Mouse (Mus musculus): ENCODE data around the gene Ube2j1.

Ube2j1 gene

DNA sequence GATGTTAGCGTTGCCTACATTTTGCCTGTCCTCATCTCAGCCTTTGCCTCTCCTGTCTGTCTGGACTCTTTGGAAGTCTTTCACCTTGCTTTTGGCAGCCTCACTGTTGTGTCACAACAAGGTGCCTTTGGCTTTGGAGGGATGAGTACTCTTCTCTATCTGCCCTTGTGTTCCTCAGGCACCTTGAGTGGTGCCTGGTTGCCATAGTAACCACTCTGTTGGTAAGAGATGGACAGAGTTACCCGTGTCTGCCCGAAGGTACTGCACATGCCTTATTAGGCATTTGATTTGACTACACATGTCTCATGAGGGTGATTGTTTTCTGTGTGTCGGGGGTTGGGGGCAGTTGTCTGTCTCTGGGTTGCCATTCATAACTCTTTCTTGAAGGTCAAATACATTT is 18.7 kb upstream of the Ube2j1 start:
- no peak for DNase-seq (ENCODE audit: low read depth)

DNA sequence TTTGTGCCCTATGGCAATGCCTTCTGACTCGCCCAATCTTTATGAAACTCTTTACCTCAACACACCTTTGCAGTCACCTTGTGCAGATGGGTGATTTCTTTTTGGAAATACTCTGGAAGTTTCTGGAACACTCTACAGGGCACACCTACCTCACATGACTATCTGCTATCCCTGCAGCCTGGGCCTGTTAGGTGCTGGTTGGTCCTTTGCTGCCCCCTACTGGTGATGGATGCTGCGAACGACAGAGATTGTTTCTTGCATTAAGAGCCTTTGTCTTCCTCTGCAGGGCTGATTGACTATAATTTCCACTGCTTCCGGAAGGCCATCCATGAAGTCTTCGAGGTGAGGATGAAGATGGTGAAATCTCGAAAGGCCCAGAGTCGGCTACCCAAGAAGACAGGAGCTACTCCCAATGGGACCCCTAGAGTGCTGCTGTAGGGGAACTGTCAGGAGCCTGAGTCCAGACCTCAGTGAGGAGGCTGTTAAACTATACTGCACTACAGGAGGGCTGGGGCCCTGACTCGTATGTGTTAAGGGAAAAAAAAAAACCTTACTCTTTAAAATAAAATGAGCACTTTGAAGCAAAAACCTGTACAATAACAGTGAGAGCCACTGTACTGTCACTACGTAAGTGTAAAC is 12.7 kb upstream of the Ube2j1 start:
- peak; percentile 80 for DNase-seq (ENCODE audit: low read depth)

DNA sequence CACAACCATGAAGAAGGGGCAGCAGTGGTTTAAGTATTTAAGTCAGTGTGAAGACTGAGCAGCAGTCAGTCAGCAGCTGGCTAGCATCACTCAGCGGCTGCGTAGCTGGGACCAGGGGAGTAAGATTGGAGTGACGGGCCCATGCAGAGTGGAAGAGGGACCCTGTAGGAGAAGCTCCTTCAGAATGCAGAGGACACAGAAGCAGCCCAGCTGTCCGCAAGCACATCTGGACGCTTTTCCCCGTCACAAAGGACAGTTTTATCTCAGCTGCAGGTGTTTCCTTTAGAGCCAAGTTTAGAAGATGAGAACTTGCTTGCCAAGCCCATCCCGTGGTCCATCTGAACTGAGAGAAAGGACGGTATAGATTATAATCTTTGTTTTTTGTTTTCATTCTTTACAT is 6.8 kb upstream of the Ube2j1 start:
- DNase-seq (ENCODE audit: low read depth): no peak

DNA sequence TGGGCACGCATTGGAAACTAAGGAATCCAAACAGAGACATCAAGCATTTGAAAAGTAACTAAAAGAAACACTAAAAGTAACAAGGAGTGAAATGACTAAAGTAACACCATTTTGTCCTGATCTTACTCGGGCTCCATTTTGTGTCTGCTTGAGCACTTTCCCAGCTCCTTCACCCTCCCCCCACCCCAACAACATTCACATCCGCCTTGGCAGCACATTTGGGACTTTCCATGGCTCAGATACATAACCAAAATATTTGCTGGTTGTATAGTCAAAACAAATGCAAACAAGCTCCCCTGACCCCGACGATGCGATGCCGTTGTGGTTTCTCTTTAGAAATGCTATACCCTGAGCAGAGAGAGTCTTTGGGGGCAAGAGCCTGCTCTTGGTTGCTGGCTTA is 2.1 kb upstream of the Ube2j1 start:
- DNase-seq (ENCODE audit: low read depth): no peak

DNA sequence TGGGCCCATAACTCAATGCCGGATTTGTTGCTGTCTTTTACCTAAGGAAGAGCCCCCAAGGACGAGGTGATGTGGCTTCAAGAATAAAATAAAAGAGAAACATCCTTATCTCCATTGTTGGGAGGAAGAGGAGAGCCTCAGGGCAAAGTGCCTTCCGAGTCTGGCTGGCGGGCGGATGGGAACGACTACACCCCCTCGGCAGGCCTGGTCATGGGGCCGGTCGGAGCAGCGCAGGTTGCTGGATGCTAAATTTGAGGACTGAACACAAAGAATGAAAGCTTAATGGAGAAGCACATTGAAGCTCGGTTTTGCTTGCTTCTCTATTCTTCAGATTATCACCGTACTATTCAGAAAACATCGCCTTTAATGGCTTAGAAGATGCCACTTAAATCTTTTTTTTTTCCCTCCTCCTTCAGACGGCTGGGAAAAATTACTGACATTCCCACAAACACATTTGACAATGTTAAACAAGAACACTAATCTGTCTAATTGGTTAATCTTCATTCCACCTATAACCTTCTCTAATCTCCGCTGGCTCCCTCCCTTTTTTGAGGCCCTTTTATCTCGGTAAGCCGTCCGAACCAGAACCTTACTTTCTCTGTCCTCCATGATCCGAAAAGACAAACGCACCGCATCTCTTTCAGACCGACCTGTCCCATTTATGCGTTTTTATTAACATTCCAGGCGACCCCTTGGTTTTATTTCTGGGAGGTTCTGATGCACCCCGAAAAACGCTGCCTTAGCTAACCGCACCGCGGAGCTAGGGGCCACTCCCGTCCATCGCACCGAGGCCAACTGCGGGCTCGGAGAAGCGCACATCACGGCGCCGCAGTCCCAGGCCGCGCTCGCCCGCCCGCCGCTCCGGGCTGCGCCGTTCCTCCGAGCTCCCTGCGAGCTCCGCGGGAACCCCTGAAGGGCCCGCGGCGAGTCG is 687 bp upstream of the Ube2j1 start:
- DNase-seq (ENCODE audit: low read depth): peak; percentile 11

DNA sequence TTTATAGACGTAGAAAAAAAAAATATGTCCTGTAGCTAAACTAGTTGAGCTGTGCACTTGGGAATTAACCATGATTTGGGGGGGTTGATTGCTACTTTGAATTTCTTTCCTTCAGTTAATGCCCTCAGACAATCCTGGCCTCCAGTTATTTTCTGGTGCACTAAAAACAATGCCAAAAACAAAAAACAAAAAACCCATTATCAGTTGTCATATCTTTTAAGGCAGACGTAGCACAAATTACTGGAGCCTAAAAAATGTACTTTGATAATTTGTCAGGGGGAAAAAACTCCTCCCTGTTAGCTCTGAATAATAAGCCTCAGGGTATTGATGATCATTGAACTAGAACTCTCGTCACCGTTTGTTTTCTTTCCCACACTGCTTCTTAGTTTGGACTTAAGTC is 829 bp downstream of the Ube2j1 start:
- DNase-seq (ENCODE audit: low read depth): no peak

DNA sequence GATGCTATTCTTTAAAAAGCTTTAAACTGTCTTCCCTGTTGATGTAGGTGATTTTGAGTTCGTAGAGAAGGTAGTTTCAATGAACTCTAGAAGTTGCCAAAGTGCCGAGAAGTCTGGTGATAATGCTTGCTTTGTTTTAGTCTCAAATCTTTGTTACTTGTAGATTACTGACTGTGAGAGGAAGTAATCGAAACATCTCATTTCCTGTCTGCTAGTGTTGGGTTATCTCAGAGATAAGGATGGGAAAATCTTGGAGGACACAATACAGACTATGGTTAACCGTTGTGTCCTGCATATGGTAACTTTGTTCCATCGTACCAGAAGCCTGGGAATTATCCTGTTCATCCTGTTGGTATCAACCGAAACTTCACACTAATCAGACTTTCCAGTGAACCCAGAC is 2.3 kb downstream of the Ube2j1 start:
- DNase-seq (ENCODE audit: low read depth): no peak

DNA sequence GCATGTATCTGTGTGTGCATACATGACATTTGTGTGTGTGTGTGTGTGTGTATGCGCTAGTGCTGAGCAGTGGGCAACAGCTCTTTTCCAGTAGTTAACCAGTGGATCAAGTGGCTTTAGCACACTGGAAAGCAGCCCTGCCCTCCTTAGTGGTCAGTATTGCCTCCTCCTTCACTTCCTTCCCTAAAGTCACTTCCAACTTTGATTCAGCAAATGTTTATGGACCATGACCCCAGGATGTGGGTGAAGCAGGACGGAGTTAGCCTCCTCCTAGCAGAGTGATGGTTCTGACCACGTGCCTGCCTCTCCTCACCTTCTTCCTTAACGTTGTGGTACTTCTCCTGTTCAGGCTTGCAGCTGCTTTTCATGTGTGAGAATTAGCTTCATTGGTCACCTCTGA is 8.6 kb downstream of the Ube2j1 start:
- DNase-seq (ENCODE audit: low read depth): peak; percentile 63

DNA sequence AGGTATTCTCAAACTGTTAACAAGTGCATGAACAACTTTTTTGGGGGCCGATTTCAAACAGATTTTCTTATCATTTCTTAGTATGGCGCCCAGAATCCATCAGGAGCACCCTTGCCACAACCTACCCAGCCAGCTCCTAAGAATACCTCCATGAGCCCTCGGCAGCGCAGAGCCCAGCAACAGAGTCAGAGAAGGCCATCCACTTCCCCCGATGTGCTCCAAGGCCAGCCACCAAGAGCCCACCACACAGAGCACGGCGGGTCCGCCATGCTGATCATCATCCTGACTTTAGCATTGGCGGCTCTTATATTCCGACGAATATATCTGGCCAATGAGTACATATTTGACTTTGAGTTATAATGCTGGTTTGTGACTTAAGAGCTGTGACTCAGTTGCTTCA is 18.4 kb downstream of the Ube2j1 start:
- no peak for DNase-seq (ENCODE audit: low read depth)

DNA sequence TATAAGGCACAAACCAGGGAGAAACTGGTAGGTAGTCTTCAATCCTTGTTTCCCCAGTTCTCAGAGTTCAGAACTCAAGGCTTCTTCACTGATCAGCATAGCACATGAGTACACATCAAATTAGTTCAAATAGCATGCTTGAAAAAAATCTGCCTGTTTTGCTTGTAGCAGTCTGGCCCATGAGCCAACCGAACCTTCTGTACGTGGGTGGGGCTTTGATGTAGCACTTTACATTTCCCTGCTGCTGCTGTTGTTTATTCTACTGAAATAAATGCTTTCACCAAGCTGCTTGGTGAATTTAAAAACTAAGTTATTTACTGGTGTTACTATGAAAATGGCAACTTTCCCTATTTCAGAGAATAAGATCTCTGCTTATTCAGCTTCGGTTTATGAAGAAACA is 20.8 kb downstream of the Ube2j1 start:
- no peak for DNase-seq (ENCODE audit: low read depth)

DNA sequence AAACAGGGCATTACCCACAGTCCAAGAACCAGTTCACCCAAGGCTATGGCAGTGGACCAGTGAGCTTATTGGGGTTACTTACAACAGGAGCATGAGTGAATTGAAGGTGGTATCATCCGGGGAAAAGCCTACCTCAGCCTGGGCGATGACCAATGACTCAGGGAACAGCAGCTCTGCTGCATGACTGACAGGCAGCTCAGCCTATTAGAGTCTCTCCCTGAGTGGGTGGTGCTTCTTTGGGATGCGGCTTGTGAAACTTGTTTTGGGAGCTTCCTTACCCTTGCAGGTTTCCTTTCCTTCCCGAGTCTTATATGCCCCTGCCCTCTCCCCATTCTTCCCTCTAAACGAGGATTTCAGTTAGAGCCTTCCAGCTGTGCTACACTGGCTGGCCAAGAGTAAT is 21.4 kb downstream of the Ube2j1 start:
- DNase-seq (ENCODE audit: low read depth): no peak

DNA sequence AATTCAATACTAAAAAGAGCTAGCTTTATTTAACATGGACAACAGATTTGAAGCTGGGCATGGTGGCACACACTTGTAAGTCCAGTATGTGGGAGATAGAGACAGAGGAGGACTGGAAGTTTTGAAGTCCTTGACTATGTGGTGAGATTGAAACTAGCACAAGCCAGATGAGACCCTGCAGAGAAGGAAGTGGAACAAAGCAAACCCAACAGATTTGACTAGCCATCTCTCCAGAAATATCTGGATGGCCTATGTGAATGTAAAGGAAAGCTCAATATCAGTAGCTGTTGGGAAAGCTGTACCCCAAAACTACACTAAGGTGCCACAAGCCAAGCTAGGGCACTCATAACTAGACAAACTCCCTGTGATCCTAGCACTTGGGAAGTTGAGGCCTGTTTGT is 23.2 kb downstream of the Ube2j1 start:
- no peak for DNase-seq (ENCODE audit: low read depth)

DNA sequence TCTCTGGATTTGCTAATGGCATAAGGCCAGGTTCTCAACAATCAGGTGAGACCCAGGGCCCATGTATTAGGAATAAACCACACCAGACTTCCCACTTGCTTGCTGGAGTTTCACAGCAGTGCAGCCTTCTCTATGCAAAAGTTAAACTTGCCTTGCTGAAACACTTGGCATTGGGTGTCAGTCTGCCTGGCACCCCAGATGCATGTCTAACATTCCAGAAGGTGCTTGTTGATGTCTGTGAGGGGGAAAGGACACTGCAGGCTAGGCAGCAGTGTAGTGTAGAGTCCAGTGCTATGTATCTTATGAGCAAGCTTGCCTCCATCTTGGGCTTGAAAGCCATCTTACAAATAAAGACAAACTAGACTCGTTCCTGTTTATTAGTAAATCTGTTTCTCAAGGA is 25.1 kb downstream of the Ube2j1 start:
- no peak for DNase-seq (ENCODE audit: low read depth)

DNA sequence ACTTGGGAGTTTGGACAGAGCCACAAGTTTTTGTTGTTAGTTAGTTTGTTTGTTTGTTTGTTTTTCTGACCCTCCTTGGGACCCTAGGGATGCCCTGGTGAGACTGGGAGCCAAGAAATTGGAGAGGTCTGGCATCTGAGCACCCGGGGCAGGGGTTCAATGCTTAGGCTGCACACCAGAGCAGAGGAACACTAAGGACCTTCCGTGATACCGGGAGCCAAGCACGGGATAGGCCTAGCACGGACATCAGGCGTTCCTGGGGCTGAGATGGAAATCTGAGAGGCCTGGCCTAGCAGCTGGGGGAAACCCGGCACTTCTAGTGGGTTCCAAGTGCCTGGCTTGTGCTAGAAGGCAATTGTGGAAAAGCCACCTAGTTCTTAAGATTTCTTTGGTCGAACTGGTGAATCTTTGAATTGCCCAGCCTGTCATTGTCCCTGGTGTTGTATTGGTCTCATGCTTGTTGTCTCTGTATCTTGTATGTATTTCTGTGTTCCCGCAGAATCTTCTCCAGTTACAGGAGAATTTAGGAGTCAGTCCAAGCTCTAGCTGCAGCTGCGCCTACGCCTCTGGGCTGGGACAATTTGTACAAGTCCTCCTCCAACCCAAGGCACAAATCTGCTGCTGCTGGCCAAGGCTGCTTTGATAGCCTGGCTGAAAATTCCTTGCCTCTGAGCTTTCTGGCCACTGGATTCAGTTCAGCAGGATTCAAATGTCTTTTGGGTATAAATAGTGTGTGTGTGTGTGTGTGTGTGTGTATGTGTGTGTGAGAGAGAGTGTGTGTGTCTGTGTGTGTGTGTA is 26.9 kb downstream of the Ube2j1 start:
- DNase-seq (ENCODE audit: low read depth): no peak

DNA sequence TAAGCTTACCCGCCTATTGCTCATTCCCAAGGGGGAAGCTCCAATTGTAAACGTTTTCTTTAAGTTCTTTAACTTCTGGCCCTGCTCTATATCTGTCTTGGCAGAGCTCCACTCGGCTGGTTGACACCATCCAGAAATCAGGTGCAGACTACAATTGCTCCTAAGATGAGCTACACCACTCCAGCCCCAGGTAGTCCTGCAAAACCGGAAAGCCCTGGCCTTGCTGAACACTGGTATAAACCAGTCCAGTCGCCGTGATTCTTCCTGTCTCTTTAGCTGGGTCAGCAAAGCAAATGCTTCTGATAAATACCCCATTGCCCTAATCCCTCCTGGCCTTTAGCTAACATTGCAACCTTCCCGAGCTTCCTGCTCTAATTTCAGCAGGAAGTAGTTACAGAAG is 29.9 kb downstream of the Ube2j1 start:
- DNase-seq (ENCODE audit: low read depth): no peak

DNA sequence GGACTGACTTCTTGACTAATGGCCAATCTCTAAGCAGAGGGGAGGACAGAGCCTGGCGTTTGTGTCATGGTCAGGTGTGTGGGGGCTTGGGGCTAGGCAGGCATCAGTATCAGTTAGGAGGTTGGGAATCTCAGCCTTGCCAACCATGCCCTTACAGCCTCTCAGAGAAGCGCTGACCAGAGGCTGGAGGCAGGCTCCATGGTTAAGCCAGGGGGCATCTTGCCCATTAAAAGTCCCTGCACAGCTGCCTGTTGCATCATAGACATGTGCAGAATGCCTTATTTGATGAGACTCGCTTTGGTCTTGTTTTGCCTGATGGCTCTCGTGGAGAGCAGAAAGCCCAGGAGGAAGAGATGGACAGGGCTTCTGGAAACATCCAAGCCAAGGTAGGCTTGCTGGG is 31.8 kb downstream of the Ube2j1 start, which contains the start of gene Gabrr2:
Gabrr2 (plus strand) TSS at position 19 of the 400 bp plus-strand sequence.
- no peak for DNase-seq (ENCODE audit: low read depth)

DNA sequence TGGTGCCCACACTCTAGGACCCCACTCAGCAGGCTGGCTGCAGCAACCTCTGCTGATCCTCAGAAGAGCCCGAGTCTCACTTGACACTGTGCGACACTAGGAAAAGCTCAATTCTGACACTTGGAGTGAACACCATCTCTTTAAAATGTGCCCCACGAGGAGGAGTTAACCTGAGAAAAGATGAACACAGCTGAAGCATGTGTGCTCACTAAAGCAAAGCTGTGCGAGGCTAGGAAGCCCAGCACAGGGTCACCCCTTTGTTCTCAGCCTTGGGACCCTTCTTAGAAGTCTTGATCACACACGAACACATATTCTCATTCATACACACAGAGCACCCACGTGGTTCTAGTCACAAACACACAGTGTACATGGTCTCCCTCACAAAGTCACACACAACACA is 33.8 kb downstream of the Ube2j1 start:
- DNase-seq (ENCODE audit: low read depth): no peak

DNA sequence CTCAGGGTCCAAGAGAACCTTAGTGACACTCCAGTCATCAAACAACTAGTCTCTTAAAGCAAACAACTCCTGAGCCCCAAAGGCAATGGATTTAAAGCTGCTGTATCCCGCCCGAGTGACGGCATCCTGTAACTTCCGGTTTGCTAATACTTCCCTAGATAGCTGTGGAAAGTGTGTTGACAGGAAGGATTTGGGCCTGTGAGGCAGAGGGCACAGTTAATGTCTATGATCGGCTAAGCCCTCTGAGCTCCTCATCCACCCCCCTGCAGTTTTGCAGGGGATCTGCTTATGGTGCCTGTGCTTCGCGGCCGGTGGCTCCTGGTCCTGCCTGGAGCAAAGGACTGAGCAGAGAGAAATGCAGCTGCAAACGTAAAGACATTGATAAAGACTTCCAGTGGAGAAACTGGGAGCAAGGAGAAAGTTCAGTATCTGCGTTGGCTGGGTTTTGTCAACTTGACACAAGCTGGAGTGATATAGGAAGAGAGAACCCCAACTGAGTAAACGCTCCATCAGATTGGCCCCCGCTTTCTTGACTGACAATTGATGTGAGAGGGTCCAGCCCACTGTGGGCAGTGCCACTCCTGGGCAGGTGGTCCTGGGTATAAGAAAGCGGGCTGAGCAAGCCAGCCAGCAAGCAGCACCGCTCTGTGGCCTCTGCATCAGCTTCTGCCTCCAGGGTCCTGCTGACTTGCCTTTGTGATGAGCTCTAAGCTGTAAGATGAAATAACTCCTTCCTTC is 35.2 kb downstream of the Ube2j1 start:
- no peak for DNase-seq (ENCODE audit: low read depth)

DNA sequence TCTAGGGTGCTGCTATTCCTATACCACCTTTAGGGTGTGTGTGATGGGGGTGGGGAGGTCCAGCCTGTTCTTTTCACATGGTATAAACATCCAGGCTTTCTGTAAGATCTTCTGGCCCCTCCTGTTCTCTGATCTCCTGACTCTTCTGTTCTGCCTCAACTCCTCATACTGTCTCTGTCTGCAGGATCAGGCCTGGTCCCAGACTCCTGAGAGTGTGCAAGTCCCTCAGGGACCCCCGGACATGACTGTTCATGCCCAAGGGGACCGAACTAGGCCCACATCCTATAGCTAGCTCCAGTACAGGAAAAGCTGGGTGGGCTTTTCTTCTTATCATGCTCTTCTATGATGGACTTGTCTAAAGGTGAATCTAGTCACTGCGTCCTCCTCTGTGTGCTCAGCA is 36.1 kb downstream of the Ube2j1 start:
- no peak for DNase-seq (ENCODE audit: low read depth)

DNA sequence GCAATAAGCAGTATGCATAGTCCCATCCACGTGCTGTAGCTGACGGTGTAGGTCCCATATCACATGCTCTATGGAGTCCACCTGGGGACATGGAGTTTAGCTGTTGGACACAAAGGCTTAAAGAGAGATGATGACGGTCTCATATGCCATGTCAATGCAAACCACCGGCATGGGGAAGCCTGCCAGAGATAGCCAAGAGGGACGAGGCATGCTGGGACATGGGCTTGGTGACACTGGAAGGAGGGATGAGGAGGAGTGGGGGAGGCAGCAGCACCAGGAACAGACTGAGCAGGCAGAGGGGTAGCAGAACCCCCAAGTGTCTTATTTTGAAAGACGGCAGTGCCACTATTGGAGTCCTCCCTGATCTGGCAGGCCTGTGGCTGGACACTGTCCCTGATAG is 36.6 kb downstream of the Ube2j1 start:
- no peak for DNase-seq (ENCODE audit: low read depth)

DNA sequence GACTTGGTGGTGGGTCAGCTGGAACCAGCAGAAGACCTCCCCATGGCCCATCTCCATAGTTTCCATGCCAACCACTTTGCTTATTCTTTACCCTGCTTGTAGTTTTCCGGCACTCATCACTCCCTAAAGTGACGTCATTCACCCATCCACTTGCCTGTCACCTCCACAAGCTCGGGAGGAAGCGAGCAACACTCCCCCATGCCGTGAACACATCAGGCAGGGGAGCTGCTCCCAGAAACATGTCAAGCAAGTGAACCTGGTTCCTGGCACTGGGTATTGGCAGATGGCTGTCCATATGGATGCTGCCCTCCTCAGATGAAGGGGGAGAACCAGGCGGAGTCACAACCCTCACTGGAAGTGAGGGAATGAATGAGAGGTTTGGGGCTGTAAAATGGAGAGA is 37.7 kb downstream of the Ube2j1 start:
- no peak for DNase-seq (ENCODE audit: low read depth)

DNA sequence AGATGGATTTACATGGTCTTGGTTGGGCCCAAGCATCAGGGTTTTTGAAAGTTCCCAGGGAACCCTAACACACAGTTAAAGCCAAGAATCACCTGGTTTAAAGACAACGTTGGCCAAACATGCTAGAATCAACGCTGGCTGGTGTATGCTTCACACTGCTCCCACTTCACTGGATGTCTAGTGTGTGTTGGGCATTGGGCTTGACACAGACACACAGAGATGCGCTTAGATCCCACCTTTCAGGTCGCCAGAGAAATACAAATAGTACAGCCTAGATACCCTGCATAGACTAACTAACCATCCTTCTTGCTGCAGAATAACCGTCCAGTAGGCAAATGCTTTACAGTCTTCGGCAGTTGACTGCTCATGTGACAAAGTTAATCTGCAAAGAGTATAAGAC is 39.1 kb downstream of the Ube2j1 start:
- no peak for DNase-seq (ENCODE audit: low read depth)

All from 416B (cell line).